Mouse (Mus musculus): ENCODE data around the gene Irf2. TPM values are rescaled to one million over a fixed set of nuclear protein-coding genes. Genes with fewer than 3 reads are reported as not detected.

Gene Irf2
- polyA plus RNA-seq, 1 experiment from 2014 or later: 11.0 TPM

DNA sequence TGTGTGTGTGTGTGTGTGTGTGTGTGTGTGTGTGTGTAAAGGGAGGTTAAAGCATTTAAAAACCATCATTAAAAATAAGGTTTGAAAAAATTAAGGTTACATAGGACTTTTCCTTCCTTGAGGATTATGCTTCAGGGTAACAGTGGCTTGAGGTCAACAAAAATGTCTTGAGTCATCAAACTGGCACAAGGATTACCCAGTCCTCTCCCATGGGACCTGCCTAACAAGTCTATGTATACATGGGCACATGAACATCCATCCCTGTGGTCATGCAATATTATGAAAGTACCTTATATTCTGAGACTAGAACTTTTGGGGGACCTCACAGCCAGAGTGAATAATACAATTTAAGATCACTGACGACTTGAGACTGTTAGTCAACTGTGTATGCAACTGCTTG, 125.9 kb downstream of the Irf2 start:
- no peak overlapping the region for H3K9ac ChIP-seq
- H3K4me2 ChIP-seq (replicated peaks): no peak overlapping the region
- no peak overlapping the region for H3K4me3 ChIP-seq (replicated peaks; ENCODE audit: low read length)
- WGBS: 81% methylated on average over 1 of the region's 1 CpGs
- H3K4me1 ChIP-seq (replicated peaks; ENCODE audit: control insufficient read depth, insufficient read depth, low read length): no peaks in the 10 kb centered on the region
- no peaks in the 10 kb centered on the region for H3K27me3 ChIP-seq (ENCODE audit: control insufficient read depth, insufficient read depth, low read length)
- no peak overlapping the region for H3K27ac ChIP-seq
- no peak for DNase-seq (ENCODE audit: low spot score)
- ATAC-seq (ENCODE audit: low FRiP score): no peak
- H3K36me3 ChIP-seq (replicated peaks; ENCODE audit: control insufficient read depth, insufficient read depth): no peaks in the 10 kb centered on the region
- no peaks in the 10 kb centered on the region for H3K9me3 ChIP-seq (ENCODE audit: control insufficient read depth, low read length)

- Histone ChIP-seq H3K27ac (no peak overlapping the region), H3K4me2 (replicated peaks) (no peak overlapping the region), H3K27me3 (ENCODE audit: control insufficient read depth, insufficient read depth, low read length) (no peaks in the 10 kb centered on the region), H3K9me3 (ENCODE audit: control insufficient read depth, low read length) (no peaks in the 10 kb centered on the region), H3K9ac (no peak overlapping the region), H3K36me3 (replicated peaks; ENCODE audit: control insufficient read depth, insufficient read depth) (no peaks in the 10 kb centered on the region), H3K4me3 (replicated peaks; ENCODE audit: low read length) (no peak overlapping the region), H3K4me1 (replicated peaks; ENCODE audit: control insufficient read depth, insufficient read depth, low read length) (no peaks in the 10 kb centered on the region)
- ATAC-seq (ENCODE audit: low FRiP score): no peak
- 50% methylated on average over 4 of the region's 4 CpGs for WGBS
- no peak for DNase-seq (ENCODE audit: low spot score)
Observed at GRCm38 (mm10) chr8:46867440-46867839, 127.9 kb downstream of the Irf2 start.

DNA sequence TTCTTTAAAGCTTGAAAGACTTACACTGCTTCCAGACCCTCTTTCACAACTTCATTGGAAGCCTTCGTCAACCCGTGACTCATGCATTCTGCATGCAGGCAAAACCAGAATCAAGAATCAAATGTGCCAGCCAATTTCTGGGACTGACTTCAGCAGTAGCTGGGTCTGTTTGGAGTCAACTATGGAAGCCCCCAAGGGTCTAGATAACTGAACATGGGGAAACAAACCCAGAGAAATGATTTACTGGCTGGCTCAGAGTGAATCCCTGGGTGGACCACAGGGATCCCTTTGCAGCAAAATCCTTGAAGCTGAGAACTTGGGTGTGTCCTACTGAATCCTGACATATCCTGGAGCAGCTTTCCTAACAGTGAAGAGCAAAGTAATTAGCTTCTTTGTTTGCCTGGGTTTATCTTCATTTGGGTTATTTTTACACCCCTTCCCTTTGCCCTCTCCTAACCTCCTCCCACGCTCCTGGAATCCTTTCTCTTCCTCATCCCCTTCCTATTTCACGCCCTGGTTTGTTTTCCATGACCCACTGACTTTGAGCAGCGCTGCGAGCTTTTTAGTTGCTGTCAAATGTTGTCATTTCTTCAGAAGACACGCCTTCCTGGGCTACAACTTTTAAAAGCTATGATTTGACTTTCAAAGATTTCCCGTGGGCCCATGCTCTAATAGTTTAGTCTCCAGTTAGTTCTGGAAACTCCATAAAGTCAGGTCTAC, 129.0 kb downstream of the Irf2 start:
- no peak overlapping the region for H3K4me2 ChIP-seq (replicated peaks)
- no peaks in the 10 kb centered on the region for H3K27me3 ChIP-seq (ENCODE audit: control insufficient read depth, insufficient read depth, low read length)
- 63% methylated on average over 8 of the region's 8 CpGs for WGBS
- H3K27ac ChIP-seq: no peak overlapping the region
- no peaks in the 10 kb centered on the region for H3K36me3 ChIP-seq (replicated peaks; ENCODE audit: control insufficient read depth, insufficient read depth)
- ATAC-seq (ENCODE audit: low FRiP score) (no peak), DNase-seq (ENCODE audit: low spot score) (no peak)
- H3K9me3 ChIP-seq (ENCODE audit: control insufficient read depth, low read length): no peaks in the 10 kb centered on the region
- no peaks in the 10 kb centered on the region for H3K4me1 ChIP-seq (replicated peaks; ENCODE audit: control insufficient read depth, insufficient read depth, low read length)
- no peak overlapping the region for H3K9ac ChIP-seq
- H3K4me3 ChIP-seq (replicated peaks; ENCODE audit: low read length): no peak overlapping the region

- Histone ChIP-seq H3K4me3 (replicated peaks; ENCODE audit: low read length) (no peak overlapping the region), H3K4me1 (replicated peaks; ENCODE audit: control insufficient read depth, insufficient read depth, low read length) (no peaks in the 10 kb centered on the region), H3K9me3 (ENCODE audit: control insufficient read depth, low read length) (no peaks in the 10 kb centered on the region), H3K27me3 (ENCODE audit: control insufficient read depth, insufficient read depth, low read length) (no peaks in the 10 kb centered on the region), H3K4me2 (replicated peaks) (no peak overlapping the region), H3K9ac (no peak overlapping the region), H3K27ac (no peak overlapping the region), H3K36me3 (replicated peaks; ENCODE audit: control insufficient read depth, insufficient read depth) (no peaks in the 10 kb centered on the region)
- WGBS: 91% methylated on average over 6 of the region's 6 CpGs
- no peak for ATAC-seq (ENCODE audit: low FRiP score)
- no peak for DNase-seq (ENCODE audit: low spot score)
Observed at GRCm38 (mm10) chr8:46869521-46869925, 130.0 kb downstream of the Irf2 start.

GRCm38 (mm10) chr8:46871086-46871485, 131.6 kb downstream of the Irf2 start:
- Histone ChIP-seq H3K36me3 (replicated peaks; ENCODE audit: control insufficient read depth, insufficient read depth) (no peaks in the 10 kb centered on the region), H3K9ac (no peak overlapping the region), H3K9me3 (ENCODE audit: control insufficient read depth, low read length) (no peaks in the 10 kb centered on the region), H3K4me1 (replicated peaks; ENCODE audit: control insufficient read depth, insufficient read depth, low read length) (no peaks in the 10 kb centered on the region), H3K27ac (no peak overlapping the region), H3K4me2 (replicated peaks) (no peak overlapping the region), H3K4me3 (replicated peaks; ENCODE audit: low read length) (no peak overlapping the region), H3K27me3 (ENCODE audit: control insufficient read depth, insufficient read depth, low read length) (no peaks in the 10 kb centered on the region)
- 93% methylated on average over 4 of the region's 4 CpGs for WGBS
- DNase-seq (ENCODE audit: low spot score) (no peak), ATAC-seq (ENCODE audit: low FRiP score) (no peak)

GRCm38 (mm10) chr8:46875615-46876293, 136.2 kb downstream of the Irf2 start:
- 63% methylated on average over 2 of the region's 2 CpGs for WGBS
- DNase-seq (ENCODE audit: low spot score) (no peak), ATAC-seq (ENCODE audit: low FRiP score) (no peak)
- Histone ChIP-seq H3K27ac (no peak overlapping the region), H3K4me3 (replicated peaks; ENCODE audit: low read length) (no peak overlapping the region), H3K27me3 (ENCODE audit: control insufficient read depth, insufficient read depth, low read length) (no peaks in the 10 kb centered on the region), H3K36me3 (replicated peaks; ENCODE audit: control insufficient read depth, insufficient read depth) (no peaks in the 10 kb centered on the region), H3K9me3 (ENCODE audit: control insufficient read depth, low read length) (no peaks in the 10 kb centered on the region), H3K4me2 (replicated peaks) (no peak overlapping the region), H3K9ac (no peak overlapping the region), H3K4me1 (replicated peaks; ENCODE audit: control insufficient read depth, insufficient read depth, low read length) (no peaks in the 10 kb centered on the region)

DNA sequence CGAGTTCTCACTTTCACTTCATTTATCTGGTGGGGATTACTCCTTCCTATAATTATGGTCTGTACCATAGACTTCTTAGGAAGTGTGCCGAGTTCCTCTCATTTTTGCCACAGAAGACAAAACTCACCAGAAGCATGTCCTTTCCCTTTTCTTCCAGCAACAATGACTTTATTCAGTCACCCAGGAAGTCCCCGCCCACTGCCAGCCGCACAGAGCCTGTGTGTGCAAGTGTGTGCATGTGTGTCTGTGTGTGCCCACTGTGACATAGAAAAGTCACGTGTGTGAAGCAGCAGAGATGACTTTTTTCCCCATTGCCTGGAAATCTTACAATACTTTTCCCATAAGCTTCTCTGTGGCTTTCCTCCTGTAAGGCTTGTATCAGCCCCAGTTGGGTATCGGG, 141.8 kb downstream of the Irf2 start:
- no peaks in the 10 kb centered on the region for H3K4me1 ChIP-seq (replicated peaks; ENCODE audit: control insufficient read depth, insufficient read depth, low read length)
- no peak overlapping the region for H3K4me3 ChIP-seq (replicated peaks; ENCODE audit: low read length)
- no peaks in the 10 kb centered on the region for H3K9me3 ChIP-seq (ENCODE audit: control insufficient read depth, low read length)
- DNase-seq (ENCODE audit: low spot score) (no peak), ATAC-seq (ENCODE audit: low FRiP score) (no peak)
- no peaks in the 10 kb centered on the region for H3K27me3 ChIP-seq (ENCODE audit: control insufficient read depth, insufficient read depth, low read length)
- H3K27ac ChIP-seq: no peak overlapping the region
- H3K9ac ChIP-seq: no peak overlapping the region
- H3K36me3 ChIP-seq (replicated peaks; ENCODE audit: control insufficient read depth, insufficient read depth): no peaks in the 10 kb centered on the region
- 64% methylated on average over 6 of the region's 6 CpGs for WGBS
- H3K4me2 ChIP-seq (replicated peaks): no peak overlapping the region

- Histone ChIP-seq H3K9ac (no peak overlapping the region), H3K27me3 (ENCODE audit: control insufficient read depth, insufficient read depth, low read length) (no peaks in the 10 kb centered on the region), H3K4me2 (replicated peaks) (no peak overlapping the region), H3K27ac (no peak overlapping the region), H3K4me3 (replicated peaks; ENCODE audit: low read length) (no peak overlapping the region), H3K4me1 (replicated peaks; ENCODE audit: control insufficient read depth, insufficient read depth, low read length) (no peaks in the 10 kb centered on the region), H3K36me3 (replicated peaks; ENCODE audit: control insufficient read depth, insufficient read depth) (no peaks in the 10 kb centered on the region), H3K9me3 (ENCODE audit: control insufficient read depth, low read length) (no peaks in the 10 kb centered on the region)
- DNase-seq (ENCODE audit: low spot score) (no peak), ATAC-seq (ENCODE audit: low FRiP score) (no peak)
- WGBS: 83% methylated on average over 8 of the region's 8 CpGs
Observed at GRCm38 (mm10) chr8:46881755-46882419, 142.4 kb downstream of the Irf2 start.

GRCm38 (mm10) chr8:46882743-46883142, 143.2 kb downstream of the Irf2 start:
- ATAC-seq (ENCODE audit: low FRiP score) (no peak), DNase-seq (ENCODE audit: low spot score) (no peak)
- 60% methylated on average over 5 of the region's 5 CpGs for WGBS
- H3K4me2 ChIP-seq (replicated peaks): no peak overlapping the region
- no peak overlapping the region for H3K4me3 ChIP-seq (replicated peaks; ENCODE audit: low read length)
- no peaks in the 10 kb centered on the region for H3K4me1 ChIP-seq (replicated peaks; ENCODE audit: control insufficient read depth, insufficient read depth, low read length)
- H3K9ac ChIP-seq: no peak overlapping the region
- H3K27ac ChIP-seq: no peak overlapping the region
- H3K9me3 ChIP-seq (ENCODE audit: control insufficient read depth, low read length): no peaks in the 10 kb centered on the region
- H3K36me3 ChIP-seq (replicated peaks; ENCODE audit: control insufficient read depth, insufficient read depth): no peaks in the 10 kb centered on the region
- H3K27me3 ChIP-seq (ENCODE audit: control insufficient read depth, insufficient read depth, low read length): no peaks in the 10 kb centered on the region
